Mouse (Mus musculus) A20 (cell line): ENCODE measurements around the gene Snap25.
A peak's percentile ranks its signal among the peaks of the same experiment; 100 is the strongest.

Experiments used
- DNase-seq: peaks from one replicate; pipeline ENCODE4 v3.0.0-alpha.2; 2011; ENCODE audit warnings: low read depth, low spot score

The Snap25 gene

GRCm38 (mm10) chr2:136811331-136811730 lies 98.1 kb downstream of the Snap25 start:
- DNase-seq: no peak

- DNase-seq: no peak
Observed at GRCm38 (mm10) chr2:136816717-136817400, 103.6 kb downstream of the Snap25 start.

GRCm38 (mm10) chr2:136823751-136824716 lies 110.8 kb downstream of the Snap25 start:
- peak; percentile 76 for DNase-seq

GRCm38 (mm10) chr2:136827612-136828011 lies 114.4 kb downstream of the Snap25 start:
- no peak for DNase-seq
